Mouse (Mus musculus) midbrain, embryonic 16.5 days (tissue): ENCODE measurements around the gene Trdn. TPM values are rescaled to one million over a fixed set of nuclear protein-coding genes. Genes with fewer than 3 reads are reported as not detected.

ENCODE experiments used
- ATAC-seq: fragments of 200-750 bp; cut with Nextera tagmentation; 2 replicates; pipeline ENCODE4 v1.8.0; 2017; ENCODE audit warnings: moderate TSS enrichment
- H3K27ac ChIP-seq: fragments of 300-500 bp; sonication (generic); 2 replicates; pipeline ENCODE4 v1.5.1; 2014; ENCODE audit warnings: mild to moderate bottlenecking, low read length, mixed read lengths
- H3K27me3 ChIP-seq: fragments of 300-500 bp; sonication (generic); 2 replicates; pipeline ENCODE4 v1.6.1; 2014; ENCODE audit warnings: low read depth, low read length, mixed read lengths; ENCODE audit not compliant: control insufficient read depth, insufficient read depth
- H3K36me3 ChIP-seq: fragments of 300-500 bp; sonication (generic); 2 replicates; pipeline ENCODE4 v1.6.1; 2014; ENCODE audit warnings: mild to moderate bottlenecking, low read length, moderate library complexity, mixed read lengths; ENCODE audit not compliant: control insufficient read depth, insufficient read depth
- H3K4me1 ChIP-seq: fragments of 300-500 bp; sonication (generic); 2 replicates; pipeline ENCODE4 v1.6.1; 2014; ENCODE audit warnings: mild to moderate bottlenecking, low read length, mixed read lengths; ENCODE audit not compliant: control insufficient read depth, insufficient read depth
- H3K4me2 ChIP-seq: fragments of 300-500 bp; sonication (generic); 2 replicates; pipeline ENCODE4 v1.6.1; 2014; ENCODE audit warnings: mild to moderate bottlenecking, low read length, mixed read lengths
- H3K4me3 ChIP-seq: fragments of 300-500 bp; sonication (generic); 2 replicates; pipeline ENCODE4 v1.5.1; 2014; ENCODE audit warnings: low read depth, mild to moderate bottlenecking, low read length, moderate library complexity, mixed read lengths
- H3K9ac ChIP-seq: fragments of 300-500 bp; sonication (generic); 2 replicates; pipeline ENCODE4 v1.6.1; 2014; ENCODE audit warnings: low read depth, low read length, mixed read lengths
- H3K9me3 ChIP-seq: fragments of 300-500 bp; sonication (generic); replicated peaks from 2 replicates; pipeline ENCODE4 v1.6.1; 2014; ENCODE audit warnings: mild to moderate bottlenecking, low read length, mixed read lengths; ENCODE audit not compliant: control insufficient read depth, poor library complexity, severe bottlenecking
- WGBS: fragments of 180-500 bp; shearing (Covaris S2); extraction: QIAGEN DNeasy Blood & Tissue Kit; methylation state at CpG from one replicate; pipeline ENCODE4 v1.1.7; 2014; 5-methylcytosine and 5-hydroxymethylcytosine counted together
- polyA plus RNA-seq: library from polyadenylated mRNA; unstranded; fragments of >200 nt; fragmentation: Nextera tagmentation; extraction: Ambion mirVana; gene quantifications from 2 replicates; pipeline ENCODE4 v1.2.1, GENCODE M21; 2015

Gene Trdn
- polyA plus RNA-seq, 1 experiment from 2014 or later, result 0.13 TPM

DNA sequence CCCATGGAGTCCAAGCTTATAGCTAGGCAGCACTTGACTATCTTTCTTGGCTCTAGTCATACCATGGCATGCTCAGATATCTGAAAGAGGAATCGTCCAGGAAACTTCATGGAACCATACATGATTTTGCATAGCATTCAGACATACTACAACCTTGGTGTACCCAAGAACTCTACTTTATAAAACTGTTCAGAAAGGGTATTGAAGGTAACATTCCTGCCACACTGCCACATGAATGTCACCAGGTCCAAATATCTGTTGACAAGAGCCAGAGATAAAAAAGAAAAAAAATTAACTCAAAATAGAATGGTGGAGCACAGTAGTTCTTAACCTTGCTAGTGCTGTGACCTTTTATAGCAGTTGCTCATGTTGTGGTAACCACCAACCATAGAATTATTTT, 175.8 kb downstream of the Trdn start:
- H3K9me3 ChIP-seq, result no peaks in the 10 kb centered on the region
- H3K27ac ChIP-seq, result no peak overlapping the region
- H3K27me3 ChIP-seq, result no peaks in the 10 kb centered on the region
- no peaks in the 10 kb centered on the region for H3K36me3 ChIP-seq
- no peak for ATAC-seq
- H3K9ac ChIP-seq, result no peak overlapping the region
- H3K4me3 ChIP-seq, result no peak overlapping the region
- no peaks in the 10 kb centered on the region for H3K4me1 ChIP-seq
- no peak overlapping the region for H3K4me2 ChIP-seq
- 81% methylated on average over 1 of the region's 1 CpGs for WGBS

DNA sequence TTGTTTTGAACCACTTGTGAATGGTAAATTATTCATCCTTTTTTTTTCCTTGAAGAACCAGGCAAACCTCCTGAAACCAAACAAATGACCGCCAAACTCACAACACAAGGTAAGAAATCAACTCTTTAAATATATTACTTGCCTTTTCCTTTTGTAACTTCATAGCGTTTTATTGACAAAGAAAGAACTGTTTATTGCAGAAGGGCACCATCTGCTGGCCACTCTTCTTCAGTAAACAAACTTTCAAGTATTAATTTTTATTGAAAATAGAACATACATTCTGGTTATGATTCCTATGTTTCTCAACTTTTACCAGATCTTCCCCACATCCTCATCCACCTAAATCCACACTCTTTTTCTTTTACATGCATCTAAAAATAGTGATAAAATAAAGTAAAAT, 224.6 kb downstream of the Trdn start:
- WGBS, result 29% methylated on average over 2 of the region's 2 CpGs
- H3K27me3 ChIP-seq, result no peaks in the 10 kb centered on the region
- H3K9me3 ChIP-seq, result no peaks in the 10 kb centered on the region
- H3K4me2 ChIP-seq, result no peak overlapping the region
- no peak overlapping the region for H3K9ac ChIP-seq
- H3K36me3 ChIP-seq, result no peaks in the 10 kb centered on the region
- H3K4me3 ChIP-seq, result no peak overlapping the region
- ATAC-seq, result no peak
- no peak overlapping the region for H3K27ac ChIP-seq
- no peaks in the 10 kb centered on the region for H3K4me1 ChIP-seq

DNA sequence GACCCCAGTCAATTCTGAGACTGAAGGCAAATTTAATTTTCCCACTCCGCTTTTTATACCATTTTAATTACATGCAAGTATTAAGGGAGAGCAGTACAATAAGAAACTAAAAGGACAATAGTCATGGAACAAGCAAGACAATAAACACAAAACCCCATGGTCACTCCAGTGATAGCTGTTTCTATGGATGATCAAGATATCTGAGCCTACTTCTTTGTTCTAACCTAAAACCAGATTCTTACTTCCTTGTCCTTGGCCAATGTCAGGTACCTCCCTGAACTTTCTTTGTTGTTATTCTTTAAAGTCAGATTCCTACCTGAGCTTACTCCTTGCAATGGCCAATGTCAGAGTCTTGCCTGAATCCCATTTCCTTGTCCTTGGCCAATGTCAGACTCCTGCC, 272.7 kb downstream of the Trdn start:
- WGBS, result 83% methylated on average over 1 of the region's 1 CpGs
- ATAC-seq, result no peak
- Histone ChIP-seq H3K27ac (no peak overlapping the region), H3K27me3 (no peaks in the 10 kb centered on the region), H3K4me2 (no peak overlapping the region), H3K4me1 (no peaks in the 10 kb centered on the region), H3K36me3 (no peaks in the 10 kb centered on the region), H3K9ac (no peak overlapping the region), H3K4me3 (no peak overlapping the region), H3K9me3 (no peaks in the 10 kb centered on the region)

DNA sequence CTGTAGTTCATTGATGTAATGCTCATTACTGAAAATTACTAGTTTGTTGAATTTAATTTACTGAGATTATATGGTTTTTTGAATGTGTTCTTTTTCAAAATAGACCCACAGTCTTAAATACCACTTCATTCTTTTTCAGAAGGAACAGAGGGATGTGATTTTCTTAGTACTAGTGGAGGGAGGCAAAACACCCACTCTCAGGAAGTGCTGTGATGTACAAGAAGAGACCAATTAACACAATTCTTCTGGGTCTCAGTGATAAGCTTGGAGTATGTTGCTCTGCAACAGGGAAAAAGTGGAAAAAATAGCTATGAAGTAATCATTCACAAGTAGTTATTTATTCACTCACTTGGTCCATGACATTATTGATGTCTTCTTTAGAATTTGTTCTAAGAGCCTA, 286.2 kb downstream of the Trdn start:
- Histone ChIP-seq H3K9ac (no peak overlapping the region), H3K36me3 (no peaks in the 10 kb centered on the region), H3K4me1 (no peaks in the 10 kb centered on the region), H3K9me3 (no peaks in the 10 kb centered on the region), H3K4me3 (no peak overlapping the region), H3K27ac (no peak overlapping the region), H3K27me3 (no peaks in the 10 kb centered on the region), H3K4me2 (no peak overlapping the region)
- no peak for ATAC-seq

DNA sequence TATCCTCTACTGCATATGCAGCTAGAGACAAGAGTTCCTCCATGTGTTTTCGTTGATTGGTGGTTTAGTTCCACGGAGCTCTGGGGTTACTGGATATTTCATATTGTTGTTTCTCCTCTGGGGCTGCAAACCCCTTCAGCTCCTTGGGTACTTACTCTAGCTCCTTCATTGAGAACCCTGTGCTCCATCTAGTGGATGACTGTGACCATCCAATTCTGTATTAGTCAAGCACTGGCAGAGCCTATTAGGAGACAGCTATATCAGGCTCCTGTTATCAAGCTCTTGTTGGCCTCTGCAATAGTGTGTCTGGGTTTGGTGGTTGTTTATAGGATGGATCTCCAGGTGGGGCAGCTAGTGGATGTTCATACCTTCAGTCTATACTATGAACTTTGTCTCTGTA, 290.2 kb downstream of the Trdn start:
- no peaks in the 10 kb centered on the region for H3K27me3 ChIP-seq
- H3K4me1 ChIP-seq, result no peaks in the 10 kb centered on the region
- 72% methylated on average over 2 of the region's 2 CpGs for WGBS
- no peaks in the 10 kb centered on the region for H3K36me3 ChIP-seq
- no peak overlapping the region for H3K27ac ChIP-seq
- no peak overlapping the region for H3K4me2 ChIP-seq
- no peak overlapping the region for H3K9ac ChIP-seq
- no peaks in the 10 kb centered on the region for H3K9me3 ChIP-seq
- no peak for ATAC-seq
- H3K4me3 ChIP-seq, result no peak overlapping the region

DNA sequence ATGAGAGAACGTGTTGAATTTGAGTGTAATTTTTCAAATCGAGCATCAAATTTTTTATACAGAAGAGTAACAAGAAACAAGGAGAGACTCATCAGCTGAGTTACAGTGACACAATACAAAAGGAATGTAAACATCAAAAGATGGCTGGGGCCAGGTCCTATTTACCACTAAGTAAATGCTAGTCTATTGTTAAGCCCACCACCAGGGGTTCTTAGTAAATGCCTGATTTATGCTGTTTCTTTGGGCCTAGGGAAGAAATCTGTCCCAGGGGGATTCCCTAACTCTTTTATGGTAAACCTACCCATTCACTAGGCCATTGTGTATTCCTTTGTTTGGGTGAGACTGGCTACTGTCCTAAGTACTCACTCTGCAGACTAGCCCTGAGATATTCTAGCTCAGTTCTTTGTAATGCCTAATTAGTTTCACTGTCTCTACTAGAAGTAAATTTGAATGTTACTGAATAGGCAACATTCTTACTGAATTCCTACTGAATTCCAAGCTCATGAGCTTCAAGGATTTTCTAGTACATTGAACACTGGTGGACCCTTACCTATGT, 295.2 kb downstream of the Trdn start:
- WGBS, result 78% methylated on average over 2 of the region's 2 CpGs
- no peak overlapping the region for H3K4me3 ChIP-seq
- no peaks in the 10 kb centered on the region for H3K36me3 ChIP-seq
- H3K9me3 ChIP-seq, result no peaks in the 10 kb centered on the region
- H3K4me2 ChIP-seq, result no peak overlapping the region
- no peak overlapping the region for H3K9ac ChIP-seq
- H3K27ac ChIP-seq, result no peak overlapping the region
- no peaks in the 10 kb centered on the region for H3K27me3 ChIP-seq
- no peak for ATAC-seq
- H3K4me1 ChIP-seq, result no peaks in the 10 kb centered on the region

Other genes starting within 250 kb of the Trdn start
- gene Nkain2, start 190.1 kb upstream of the Trdn start, polyA plus RNA-seq, result 15.2 and 16.1 TPM in 2 replicates